Mouse (Mus musculus) testis, adult 2 months (tissue): ENCODE results near the gene Trim31. TPM values are rescaled to one million over a fixed set of nuclear protein-coding genes. Genes with fewer than 3 reads are reported as not detected.

ENCODE experiments used
- H3K27ac ChIP-seq: fragments of 200-500 bp; 2 replicates; pipeline ENCODE4 v1.5.1; 2012; ENCODE audit warnings: low read depth, low read length; ENCODE audit not compliant: control insufficient read depth, insufficient read depth
- H3K27me3 ChIP-seq: fragments of 200-500 bp; 2 replicates; pipeline ENCODE4 v1.6.1; 2012; ENCODE audit warnings: mild to moderate bottlenecking, low read length, moderate library complexity; ENCODE audit not compliant: control insufficient read depth, insufficient read depth
- H3K36me3 ChIP-seq: fragments of 200-500 bp; 2 replicates; pipeline ENCODE4 v1.6.1; 2012; ENCODE audit warnings: mild to moderate bottlenecking, low read length; ENCODE audit not compliant: control insufficient read depth, insufficient read depth
- H3K4me1 ChIP-seq: fragments of 200-500 bp; 2 replicates; pipeline ENCODE4 v1.6.1; 2012; ENCODE audit warnings: low read length; ENCODE audit not compliant: control insufficient read depth, insufficient read depth
- H3K4me3 ChIP-seq: fragments of 200-500 bp; 2 replicates; pipeline ENCODE4 v1.5.1; 2012; ENCODE audit warnings: low read depth, mild to moderate bottlenecking, low read length, moderate library complexity, mixed read lengths; ENCODE audit not compliant: control insufficient read depth
- CTCF ChIP-seq: fragments of 200-500 bp; IDR thresholded peaks from 2 replicates; pipeline ENCODE4 v1.5.1; 2012; ENCODE audit warnings: low read depth, mild to moderate bottlenecking, inconsistent platforms, low read length, moderate library complexity; ENCODE audit not compliant: control insufficient read depth, insufficient read depth, insufficient replicate concordance
- POLR2A ChIP-seq: fragments of 200-500 bp; IDR thresholded peaks from 2 replicates; pipeline ENCODE4 v1.6.1; 2012; ENCODE audit warnings: low read depth, mild to moderate bottlenecking, inconsistent platforms, low read length, moderate library complexity; ENCODE audit not compliant: control insufficient read depth
- polyA plus RNA-seq: library from polyadenylated mRNA; depleted of rRNA; stranded (reverse); fragments of >200 nt; gene quantifications from 2 replicates; pipeline ENCODE4 v1.2.3, GENCODE M21; 2012

The Trim31 gene
- polyA plus RNA-seq, 1 experiment, result not detected

- H3K27ac ChIP-seq, result no peak overlapping the region
- no peak overlapping the region for H3K4me3 ChIP-seq
- peaks cover 4% of the 10 kb centered on the region; the same call in 1 of the 2 replicates for H3K4me1 ChIP-seq
- no peaks in the 10 kb centered on the region for H3K36me3 ChIP-seq
- TF ChIP-seq CTCF (no peak), POLR2A (no peak)
- H3K27me3 ChIP-seq, result no peaks in the 10 kb centered on the region
Observed at GRCm38 (mm10) chr17:36912031-36912430, 14.1 kb downstream of the Trim31 start.

- peaks cover 3% of the 10 kb centered on the region; the same call in 1 of the 2 replicates for H3K4me1 ChIP-seq
Observed at GRCm38 (mm10) chr17:36914108-36914507, 16.2 kb downstream of the Trim31 start.

GRCm38 (mm10) chr17:36915076-36915475 lies 17.2 kb downstream of the Trim31 start:
- TF ChIP-seq CTCF (peak; percentile 83; the same call in 1 of the 2 replicates), POLR2A (no peak)
- Histone ChIP-seq H3K27ac (no peak overlapping the region), H3K36me3 (no peaks in the 10 kb centered on the region), H3K27me3 (no peaks in the 10 kb centered on the region), H3K4me1 (peaks cover 3% of the 10 kb centered on the region), H3K4me3 (no peak overlapping the region)

More at GRCm38 (mm10) chr17:36914108-36914507, 16.2 kb downstream of the Trim31 start:
- Histone ChIP-seq H3K36me3 (no peaks in the 10 kb centered on the region), H3K27ac (no peak overlapping the region), H3K4me3 (no peak overlapping the region), H3K27me3 (no peaks in the 10 kb centered on the region)
- peak; percentile 19; the same call in 1 of the 2 replicates for TF ChIP-seq CTCF
- no peak for TF ChIP-seq POLR2A

GRCm38 (mm10) chr17:36920239-36920638 lies 22.3 kb downstream of the Trim31 start:
- TF ChIP-seq POLR2A (no peak), CTCF (no peak)
- H3K4me3 ChIP-seq, result no peak overlapping the region
- no peaks in the 10 kb centered on the region for H3K27me3 ChIP-seq
- H3K36me3 ChIP-seq, result no peaks in the 10 kb centered on the region
- no peak overlapping the region for H3K27ac ChIP-seq
- peaks cover 7% of the 10 kb centered on the region for H3K4me1 ChIP-seq

GRCm38 (mm10) chr17:36922715-36923114 lies 24.8 kb downstream of the Trim31 start:
- TF ChIP-seq POLR2A, result no peak
- TF ChIP-seq CTCF, result no peak
- H3K27me3 ChIP-seq, result no peaks in the 10 kb centered on the region
- H3K4me3 ChIP-seq, result no peak overlapping the region
- no peaks in the 10 kb centered on the region for H3K36me3 ChIP-seq
- H3K27ac ChIP-seq, result no peak overlapping the region
- H3K4me1 ChIP-seq, result peaks cover 7% of the 10 kb centered on the region

- Histone ChIP-seq H3K27me3 (no peaks in the 10 kb centered on the region), H3K27ac (no peak overlapping the region), H3K36me3 (no peaks in the 10 kb centered on the region), H3K4me3 (peak overlapping the region; percentile 51), H3K4me1 (peaks cover 7% of the 10 kb centered on the region)
- TF ChIP-seq CTCF (no peak), POLR2A (no peak)
Observed at GRCm38 (mm10) chr17:36923491-36923890, 25.6 kb downstream of the Trim31 start.

- no peak for TF ChIP-seq CTCF
- TF ChIP-seq POLR2A, result no peak
- Histone ChIP-seq H3K4me1 (peaks cover 3% of the 10 kb centered on the region), H3K27ac (no peak overlapping the region), H3K4me3 (no peak overlapping the region), H3K27me3 (no peaks in the 10 kb centered on the region), H3K36me3 (no peaks in the 10 kb centered on the region)
Observed at GRCm38 (mm10) chr17:36927496-36928120, 29.7 kb downstream of the Trim31 start.
